Mouse (Mus musculus) embryo, embryonic 11.5 days (tissue): ENCODE results near the gene Gm21958.

Experiments
- DNase-seq: peaks from one replicate; pipeline ENCODE4 v3.0.0-alpha.2; 2012; ENCODE audit warnings: low read depth, low spot score

Gm21958 gene

DNA sequence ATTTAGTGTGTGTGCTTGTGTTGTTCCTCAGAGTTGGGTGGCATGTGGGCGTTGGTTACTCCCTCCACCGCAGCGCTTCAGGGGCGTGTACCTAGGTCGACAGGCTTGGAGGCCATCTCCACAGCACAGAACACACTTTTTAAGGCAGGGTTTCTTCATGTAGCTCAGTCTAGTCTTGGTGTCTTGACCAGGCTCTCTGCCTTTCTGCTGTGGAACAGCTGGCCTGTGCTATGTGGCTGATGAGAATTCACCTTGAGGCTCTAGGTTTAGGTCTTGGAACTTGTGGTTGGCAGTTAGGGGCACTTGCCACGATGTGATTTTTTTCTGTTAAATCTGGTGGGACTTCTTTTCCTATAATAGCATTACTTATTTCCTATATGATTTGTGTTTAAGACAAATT lies at the start of gene Gm21958:
Gm21958 (minus strand) TSS at position 101 of the 400 bp plus-strand sequence.
- no peak for DNase-seq

DNA sequence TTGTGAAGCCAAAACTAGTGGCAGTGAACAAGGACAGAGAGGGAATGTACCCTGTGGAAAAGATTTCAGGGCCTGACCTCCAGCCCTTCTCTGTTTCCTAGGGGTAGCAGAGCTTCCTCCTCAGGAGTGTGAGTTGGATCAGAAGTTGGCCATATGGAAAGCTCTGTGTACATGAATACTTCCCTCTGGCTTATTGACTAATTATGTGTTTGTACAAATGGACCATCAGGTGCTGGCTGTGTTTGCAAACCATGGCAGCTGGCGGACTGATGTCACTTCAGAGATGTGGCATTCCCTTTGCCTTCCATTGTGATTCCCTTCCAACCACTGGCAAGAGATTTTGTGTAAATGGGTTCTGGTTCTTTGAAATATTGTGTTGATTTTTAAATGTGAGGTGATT lies 47.1 kb upstream of the Gm21958 start:
- DNase-seq: no peak

DNA sequence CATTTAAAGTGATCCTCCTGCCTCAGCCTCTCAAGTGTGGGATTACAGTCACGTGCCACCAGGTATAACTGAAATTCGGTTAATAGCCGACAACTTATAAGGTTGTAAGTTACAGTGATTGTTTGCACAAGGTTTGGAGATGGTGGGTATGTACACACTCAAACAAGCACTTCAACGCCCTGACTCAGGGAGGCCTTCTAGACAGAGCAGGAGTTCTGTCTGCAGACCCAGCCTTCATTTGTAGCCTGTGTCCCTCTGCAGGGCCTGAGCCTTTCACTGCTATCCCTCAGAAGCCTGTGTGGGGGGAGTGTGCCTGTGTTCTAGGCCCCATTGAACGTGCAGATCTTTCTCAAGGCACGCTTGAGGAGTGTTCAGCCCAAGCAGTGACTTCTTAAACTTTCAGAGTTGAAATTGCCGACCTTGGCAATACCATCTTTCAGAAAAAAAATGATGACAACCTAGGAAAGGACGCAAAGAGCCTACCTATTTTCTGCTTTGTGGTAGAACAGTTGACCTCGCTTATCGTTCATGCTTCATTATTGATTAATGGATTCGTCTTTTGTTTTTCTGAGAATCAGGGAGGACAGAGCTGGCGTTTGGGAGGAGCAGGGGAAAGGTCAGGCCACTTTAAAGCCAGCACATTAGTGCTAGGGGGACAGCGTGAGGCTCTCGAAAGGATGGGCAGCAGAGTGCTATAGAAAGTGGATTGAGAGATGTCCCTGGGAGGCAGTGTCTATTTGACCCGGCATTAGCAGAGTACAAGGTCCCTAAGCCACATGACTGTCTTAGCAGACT lies 46.4 kb upstream of the Gm21958 start:
- no peak for DNase-seq

DNA sequence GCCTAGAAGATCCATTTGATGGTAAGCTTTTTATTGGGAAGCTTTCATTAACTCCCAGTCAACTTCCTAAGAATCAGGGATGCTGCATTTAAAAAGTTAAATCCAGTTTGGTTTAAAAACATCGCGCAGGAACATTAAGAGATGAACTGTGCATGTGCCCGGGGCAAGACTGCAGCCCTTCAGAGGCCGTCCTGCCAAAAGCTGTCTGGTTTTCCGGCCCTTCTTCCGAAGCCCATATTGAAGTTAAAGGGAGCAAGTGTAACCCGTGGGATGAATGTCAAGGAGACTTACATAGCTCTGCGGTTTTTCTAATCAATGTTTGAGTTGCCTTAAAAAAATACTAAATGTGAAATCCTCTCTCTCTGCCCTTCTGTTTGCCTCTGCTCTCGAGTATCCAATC lies 45.1 kb upstream of the Gm21958 start:
- no peak for DNase-seq

DNA sequence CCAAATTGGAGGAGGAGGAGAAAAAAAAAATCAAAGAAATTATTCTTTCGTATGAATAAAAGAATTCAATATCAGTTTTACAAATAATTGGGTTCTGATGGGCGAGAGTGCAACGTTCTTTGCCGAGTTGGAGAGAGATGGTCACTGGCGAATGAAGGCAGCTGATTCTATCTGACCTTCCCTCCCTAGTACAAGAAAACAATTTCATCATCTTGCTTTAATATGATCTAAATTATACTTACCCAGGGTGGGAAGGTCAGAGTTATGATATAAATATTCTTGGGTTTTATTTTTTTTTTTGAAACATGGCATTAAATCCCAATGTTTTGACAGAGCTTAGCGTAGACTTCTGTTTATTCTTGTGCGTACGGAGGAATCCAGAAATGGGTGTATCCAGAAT lies 43.3 kb upstream of the Gm21958 start:
- no peak for DNase-seq

- peak; percentile 8 for DNase-seq
Observed at GRCm38 (mm10) chr3:54756058-54756457, 41.9 kb upstream of the Gm21958 start.

DNA sequence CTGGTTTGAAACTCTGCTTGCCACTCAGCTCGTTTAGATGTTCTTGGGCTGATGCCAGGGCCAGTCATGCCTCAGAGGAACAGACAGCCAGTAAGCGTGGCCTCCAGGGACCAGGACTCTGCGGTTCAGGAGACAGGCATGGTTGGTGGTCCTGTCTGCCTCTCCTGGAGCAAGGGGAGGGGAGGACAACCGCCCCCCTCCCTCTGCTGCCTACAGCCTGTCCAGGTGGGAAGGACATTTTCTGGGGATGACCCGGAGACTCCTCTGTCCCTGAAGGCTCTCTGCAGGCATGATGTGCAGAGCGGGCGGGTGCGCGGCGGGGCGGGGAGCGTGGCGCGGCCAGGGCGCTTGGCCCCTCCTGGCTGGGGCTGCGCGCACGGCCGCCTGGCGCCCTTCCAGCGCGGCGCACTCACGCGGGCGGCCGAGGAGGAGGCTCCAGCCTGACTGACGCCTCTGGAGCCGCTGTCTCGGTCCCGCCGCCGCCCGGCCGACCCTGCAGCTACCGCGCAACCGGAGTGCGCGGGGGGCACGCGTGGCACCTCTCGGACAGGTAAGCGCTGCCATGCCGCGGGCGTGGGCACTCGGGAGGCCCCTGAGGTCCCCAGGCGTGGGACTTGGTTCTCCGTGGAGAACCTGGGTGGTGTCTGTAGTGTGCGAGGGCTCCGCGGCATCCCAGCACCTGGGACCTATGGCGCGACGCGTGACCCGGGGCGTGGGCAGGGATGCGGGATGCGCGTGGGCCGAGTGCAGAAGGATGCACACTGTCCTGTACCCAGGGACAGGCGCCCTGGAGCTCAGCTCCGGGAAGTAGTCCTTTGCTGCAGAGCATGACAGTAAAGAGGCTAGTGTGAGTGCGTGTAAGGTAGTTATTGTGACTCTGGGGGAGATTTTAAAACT lies 41.2 kb upstream of the Gm21958 start, which contains the start of gene Smad9:
Smad9 (plus strand) TSS at position 438 of the 897 bp plus-strand sequence.
- DNase-seq: peak; percentile 27

GRCm38 (mm10) chr3:54753411-54753810 lies 39.3 kb upstream of the Gm21958 start:
- no peak for DNase-seq

DNA sequence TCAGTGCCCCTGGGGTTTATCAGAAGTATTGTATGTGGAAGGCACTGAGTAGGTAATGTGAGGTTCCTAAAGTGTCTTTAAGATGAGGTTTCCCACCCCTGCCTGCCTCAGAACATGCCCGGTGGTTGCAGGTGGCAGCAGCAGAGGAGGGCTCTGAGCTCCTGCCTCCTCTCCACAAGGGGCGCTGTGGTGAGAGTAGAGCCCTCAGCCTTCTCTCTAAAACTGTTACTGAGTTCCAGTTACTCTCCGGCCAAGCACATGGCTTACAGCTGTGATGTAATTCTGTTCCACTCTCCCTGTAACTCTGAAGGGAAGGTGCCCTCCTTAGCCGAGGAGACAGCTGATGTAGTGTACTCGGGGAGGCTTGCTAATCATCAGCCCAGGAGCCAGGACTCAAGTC lies 31.6 kb upstream of the Gm21958 start:
- peak; percentile 11 for DNase-seq

DNA sequence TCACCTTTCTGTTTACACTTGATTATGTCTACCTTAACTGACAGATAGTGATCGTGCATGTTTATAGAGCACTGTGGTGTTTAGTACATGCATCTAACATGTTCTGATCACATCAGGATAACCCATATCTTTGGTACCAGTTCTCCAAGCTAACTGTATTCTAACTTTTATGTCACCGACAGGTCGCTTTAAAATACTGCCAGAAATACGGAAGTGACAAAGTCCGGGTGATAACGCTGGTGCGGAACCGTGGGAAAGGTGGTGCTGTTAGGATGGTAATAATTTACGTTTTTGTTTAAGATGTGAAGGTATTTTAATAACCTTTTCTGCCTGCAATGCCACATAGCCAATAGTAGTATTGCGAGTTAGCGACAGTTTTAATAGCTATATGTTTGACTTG lies 27.8 kb upstream of the Gm21958 start:
- no peak for DNase-seq

DNA sequence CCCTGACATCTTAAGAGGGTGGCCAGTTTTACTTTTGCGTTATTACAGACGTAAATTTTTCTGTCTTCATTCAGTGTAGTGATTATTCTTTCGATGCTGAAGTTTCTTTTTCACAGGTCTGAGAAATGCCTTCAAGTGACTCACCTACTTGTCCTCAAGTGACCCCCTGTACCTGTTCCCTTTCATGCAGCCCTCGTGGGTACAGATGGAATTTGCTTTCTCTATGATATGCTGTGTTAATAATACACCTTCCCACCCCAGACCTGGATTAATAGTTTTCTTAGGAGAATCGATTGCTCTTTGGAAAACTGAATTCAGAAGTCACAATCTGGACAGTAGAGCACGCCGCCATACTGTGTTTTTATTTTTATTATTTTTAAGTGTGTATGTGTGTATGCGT lies 23.2 kb upstream of the Gm21958 start:
- DNase-seq: no peak

DNA sequence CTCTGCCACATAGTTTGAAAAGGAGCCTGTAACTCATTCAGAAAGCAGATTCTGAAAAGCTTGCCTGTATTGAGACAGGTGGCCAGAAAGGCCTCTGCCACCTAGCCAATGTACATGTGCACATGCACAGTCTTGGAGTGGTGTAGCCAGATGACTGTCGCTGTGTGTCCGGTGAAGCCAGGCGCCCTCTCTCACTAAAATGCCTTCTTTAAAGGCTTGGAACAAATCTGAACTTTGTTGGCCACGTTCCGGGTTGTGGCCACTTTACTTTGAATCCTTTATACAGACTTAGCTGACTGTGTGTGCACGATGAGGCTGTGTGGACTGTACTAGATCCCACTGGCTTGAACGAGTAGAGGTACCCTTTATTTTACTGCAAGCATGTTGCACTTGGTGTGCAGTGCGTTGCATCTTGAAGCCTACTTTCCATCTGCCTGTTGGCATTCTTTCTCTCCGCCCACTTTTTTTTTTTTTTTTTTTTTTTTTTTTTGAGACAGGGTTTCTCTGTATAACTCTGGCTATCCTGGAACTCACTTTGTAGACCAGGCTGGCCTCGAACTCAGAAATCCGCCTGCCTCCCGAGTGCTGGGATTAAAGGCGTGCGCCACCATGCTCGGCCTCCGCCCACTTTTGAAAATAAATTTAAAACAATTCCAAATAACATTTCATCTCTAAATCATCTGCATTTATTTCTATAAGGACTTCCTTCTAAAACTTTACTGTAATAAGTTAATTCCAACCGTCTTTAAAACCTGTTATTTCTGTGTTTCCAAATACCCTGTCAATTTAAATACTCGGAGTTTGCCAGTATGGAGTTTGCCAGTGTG lies 22.2 kb upstream of the Gm21958 start:
- no peak for DNase-seq

- peak; percentile 73 for DNase-seq
Observed at GRCm38 (mm10) chr3:54735247-54736046, 21.3 kb upstream of the Gm21958 start, which contains the start of the genes Exosc8 and Alg5. Exosc8 (minus strand) TSS chr3:54735393. Alg5 (plus strand) TSS chr3:54735539.

DNA sequence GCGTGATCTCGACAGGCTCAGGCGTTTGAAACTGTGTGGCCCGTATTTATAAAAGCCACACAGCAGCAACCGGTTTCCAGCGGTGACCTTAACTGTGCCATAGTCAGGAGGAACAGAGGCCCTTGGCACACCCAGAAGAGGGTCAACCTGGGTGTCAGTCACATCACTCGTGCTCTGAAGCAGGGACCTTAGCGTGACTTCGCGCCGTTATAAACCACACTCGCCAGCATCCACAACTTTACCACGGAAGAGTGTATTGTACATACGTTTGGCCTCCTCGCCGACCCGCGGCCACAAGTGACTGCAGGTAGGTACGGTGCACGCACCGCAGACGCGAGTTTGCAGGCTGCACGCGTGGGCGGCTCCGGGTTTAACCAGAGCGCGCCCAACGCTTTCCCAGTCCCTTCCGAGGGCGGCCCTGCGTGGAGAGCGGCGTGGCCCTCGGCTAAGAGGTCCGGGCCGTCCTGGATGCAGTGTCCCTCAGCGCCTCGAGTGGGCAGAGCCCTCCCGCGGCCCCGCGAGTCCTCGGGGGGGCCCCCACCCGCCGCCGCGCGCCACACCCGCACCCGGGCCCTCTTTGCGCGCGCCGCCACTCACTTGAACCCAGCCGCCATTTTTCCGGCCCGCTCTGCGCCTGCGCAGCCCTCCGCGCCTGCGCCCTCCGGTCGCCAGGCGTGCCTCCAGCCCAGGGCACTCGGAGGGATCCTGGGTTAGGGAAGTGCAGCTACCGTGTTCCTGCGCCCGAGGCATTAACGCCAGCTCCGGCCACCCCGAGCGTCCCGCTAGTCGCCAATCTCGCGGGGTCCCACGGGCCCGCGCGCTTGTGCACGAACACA lies 20.5 kb upstream of the Gm21958 start:
- peak; percentile 86 for DNase-seq

GRCm38 (mm10) chr3:54732371-54732770 lies 18.2 kb upstream of the Gm21958 start:
- no peak for DNase-seq

DNA sequence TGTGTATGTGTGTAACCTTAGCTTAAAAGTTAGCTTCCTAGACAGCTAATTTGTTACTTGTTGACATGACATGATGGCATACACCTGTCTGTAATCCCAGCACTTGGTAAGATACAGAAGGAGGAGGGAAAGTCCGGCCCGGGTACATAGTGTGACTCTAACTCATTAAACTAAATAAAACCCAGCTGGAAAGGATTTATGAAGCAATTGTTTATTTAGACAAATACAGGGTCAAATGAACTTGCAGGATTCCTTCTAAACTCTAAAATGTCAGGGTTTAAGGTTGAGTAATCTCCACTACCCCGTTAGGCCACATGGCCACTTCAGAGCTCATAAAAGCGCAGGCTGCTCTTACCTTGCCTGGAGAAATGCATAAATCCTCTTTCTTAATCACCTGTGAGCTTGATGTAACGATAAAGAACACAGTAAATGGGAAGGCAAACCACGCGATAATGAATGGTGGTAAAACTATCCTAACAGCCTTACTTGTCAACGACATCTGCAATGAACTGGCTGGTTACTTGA lies 17.5 kb upstream of the Gm21958 start:
- DNase-seq: no peak

- DNase-seq: no peak
Observed at GRCm38 (mm10) chr3:54728100-54728499, 13.9 kb upstream of the Gm21958 start.

DNA sequence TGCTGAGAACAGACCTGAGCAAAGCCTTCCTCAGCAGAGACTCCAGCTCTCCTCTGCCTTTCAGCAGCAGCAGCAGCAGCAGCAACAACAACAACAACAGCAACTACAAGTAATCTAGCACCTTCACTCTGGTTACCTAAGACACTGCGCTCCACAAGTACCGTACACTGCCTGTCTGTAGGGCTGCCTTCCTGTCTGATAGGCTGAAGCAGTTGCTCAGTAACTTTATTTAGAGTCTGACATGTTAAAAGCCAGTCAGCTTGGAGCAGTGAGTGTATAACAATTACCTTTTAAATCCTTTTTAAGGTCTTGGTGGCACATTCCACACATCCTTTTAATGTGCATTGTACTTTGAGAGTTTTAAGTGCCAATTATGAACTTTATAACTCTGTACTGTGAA lies 13.4 kb upstream of the Gm21958 start:
- DNase-seq: no peak

DNA sequence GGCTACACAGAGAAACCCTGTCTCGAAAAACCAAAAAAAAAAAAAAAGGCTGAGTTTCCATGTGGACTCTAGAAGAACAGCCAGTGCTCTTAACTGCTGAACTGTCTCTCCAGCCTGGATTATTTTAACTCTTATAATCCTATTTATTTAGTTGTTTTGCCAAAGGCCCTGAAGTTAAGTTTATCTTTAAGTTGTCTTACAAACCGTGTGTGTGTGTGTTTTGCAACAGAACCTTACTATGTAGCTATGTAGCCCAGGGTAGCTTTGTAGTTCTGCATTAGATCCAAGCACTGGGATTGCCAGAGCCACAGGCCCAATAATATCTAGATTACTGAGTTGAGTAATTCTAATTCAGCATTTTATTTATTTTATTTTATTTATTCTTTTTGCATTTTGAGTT lies 11.2 kb upstream of the Gm21958 start:
- no peak for DNase-seq
